ENCODE assay signal across 8 mouse cellular contexts in genomic region chr5:122849521-122850318, GRCm38 (mm10). TPM values are rescaled to one million over a fixed set of nuclear protein-coding genes. Genes with fewer than 3 reads are reported as not detected.
DNase-seq lines count a peak whose midpoint lies in the region; ATAC-seq lines count a peak whose summit lies in the region.

Gene Rnf34 (plus strand): TSS chr5:122850048.

- ATAC-seq in inflammation-experienced regulatory T-cells, adult 6 months = peak; percentile 96
- peak; percentile 99 for ATAC-seq in megakaryocyte-erythroid progenitor cell, adult 5-6 weeks (replicated peaks; ENCODE audit: low FRiP score, low TSS enrichment, poor library complexity, severe bottlenecking)

- intact Hi-C loops in gastrocnemius, postnatal 14 days (cut with DNase I; ENCODE audit: low total_unique reads) = no loop called here
- intact Hi-C loops in left cerebral cortex, postnatal 10 days (cut with DNase I) = loop anchor here (5.0 kb wide), 1 partner anchor 37 kb away; no protein-coding TSS in a partner anchor

- peak; percentile 98 for DNase-seq in adrenal gland, adult (ENCODE audit: inconsistent age in 2 of 2, low spot score in 1 of 2)
- DNase-seq in embryo, embryonic 10.5 days (ENCODE audit: low spot score) = peak; percentile 99
- peak; percentile 99 for DNase-seq in gastrocnemius, postnatal 14 days
- peak; percentile 96 to 99 for DNase-seq in left cerebral cortex, postnatal 10 days (ENCODE audit: extremely low spot score in 1 of 2, low spot score in 2 of 2)
- peak; percentile 98 for DNase-seq in right cerebral cortex, postnatal 25 days
- DNase-seq in urinary bladder, postnatal 4 days (ENCODE audit: low spot score in 2 of 2) = peak; percentile 97 to 98

RNA-seq across cellular contexts. Expression of gene Rnf34, which starts in this region (rescaled TPM):
- total RNA-seq in gastrocnemius, postnatal 14 days (2021) = 10 to 100 TPM; 14.9 to 17.6 TPM
- 10 to 100 TPM; 26.7 to 33.8 (median 27.6) TPM for polyA plus RNA-seq in inflammation-experienced regulatory T-cells, adult 6 months (2017; shearing (Covaris generic))
- total RNA-seq in left cerebral cortex, postnatal 10 days (2021) = 10 to 100 TPM; 40.0 to 46.5 TPM
- 7.6 and 10.4 TPM in 2 replicates for total RNA-seq in megakaryocyte-erythroid progenitor cell, adult 5-6 weeks (2014; fragmentation: Nextera tagmentation)
- 15.4 and 22.2 TPM in 2 replicates for total RNA-seq in megakaryocyte-erythroid progenitor cell, adult 5-6 weeks (2017)

Comparison
In these comparisons a context has a peak if more than half of its experiments do, and no peak if none do; other contexts are left out.
1. Peak in every context shown above with its lines: DNase-seq and ATAC-seq.